Mouse (Mus musculus) heart, embryonic 11.5 days (tissue): ENCODE results near the gene Lcp1. TPM values are rescaled to one million over a fixed set of nuclear protein-coding genes. Genes with fewer than 3 reads are reported as not detected.
A peak's percentile ranks its signal among the peaks of the same experiment; 100 is the strongest.

Experiments
- ATAC-seq: fragments of 200-750 bp; cut with Nextera tagmentation; replicated peaks from 2 replicates; pipeline ENCODE4 v1.8.0; 2017; ENCODE audit warnings: moderate library complexity; ENCODE audit not compliant: insufficient number of reproducible peaks, low FRiP score, low TSS enrichment
- H3K27ac ChIP-seq: fragments of 300-500 bp; sonication (generic); 2 replicates; pipeline ENCODE4 v1.5.1; 2014; ENCODE audit warnings: mild to moderate bottlenecking, low read depth, low read length
- H3K27me3 ChIP-seq: fragments of 300-500 bp; sonication (generic); 2 replicates; pipeline ENCODE4 v1.6.1; 2014; ENCODE audit warnings: mild to moderate bottlenecking, low read length, mixed read lengths; ENCODE audit not compliant: control insufficient read depth, insufficient read depth
- H3K36me3 ChIP-seq: fragments of 300-500 bp; sonication (generic); 2 replicates; pipeline ENCODE4 v1.6.1; 2014; ENCODE audit warnings: mild to moderate bottlenecking, low read length, moderate library complexity, mixed read lengths; ENCODE audit not compliant: control insufficient read depth, insufficient read depth
- H3K4me1 ChIP-seq: fragments of 300-500 bp; sonication (generic); 2 replicates; pipeline ENCODE4 v1.6.1; 2014; ENCODE audit warnings: low read length; ENCODE audit not compliant: control insufficient read depth, insufficient read depth
- H3K4me2 ChIP-seq: fragments of 300-500 bp; sonication (generic); 2 replicates; pipeline ENCODE4 v1.6.1; 2014; ENCODE audit warnings: mild to moderate bottlenecking, moderate library complexity
- H3K4me3 ChIP-seq: fragments of 300-500 bp; sonication (generic); 2 replicates; pipeline ENCODE4 v1.5.1; 2014; ENCODE audit warnings: low read depth, low read length
- H3K9ac ChIP-seq: fragments of 300-500 bp; sonication (generic); 2 replicates; pipeline ENCODE4 v1.6.1; 2014; ENCODE audit warnings: mild to moderate bottlenecking, low read depth, low read length, moderate library complexity
- H3K9me3 ChIP-seq: fragments of 300-500 bp; sonication (generic); replicated peaks from 2 replicates; pipeline ENCODE4 v1.6.1; 2016; ENCODE audit warnings: low read length; ENCODE audit not compliant: control insufficient read depth
- WGBS: fragments of 180-500 bp; shearing (Covaris S2); extraction: QIAGEN DNeasy Blood & Tissue Kit; methylation state at CpG from one replicate; pipeline ENCODE4 v1.1.7; 2014; ENCODE audit not compliant: insufficient replicate concordance; 5-methylcytosine and 5-hydroxymethylcytosine counted together
- polyA plus RNA-seq: library from polyadenylated mRNA; unstranded; fragments of >200 nt; fragmentation: Nextera tagmentation; extraction: Ambion mirVana; gene quantifications from 2 replicates; pipeline ENCODE4 v1.2.1, GENCODE M21; 2014

The Lcp1 gene
- polyA plus RNA-seq, 1 experiment from 2014 or later: 33.0 TPM

DNA sequence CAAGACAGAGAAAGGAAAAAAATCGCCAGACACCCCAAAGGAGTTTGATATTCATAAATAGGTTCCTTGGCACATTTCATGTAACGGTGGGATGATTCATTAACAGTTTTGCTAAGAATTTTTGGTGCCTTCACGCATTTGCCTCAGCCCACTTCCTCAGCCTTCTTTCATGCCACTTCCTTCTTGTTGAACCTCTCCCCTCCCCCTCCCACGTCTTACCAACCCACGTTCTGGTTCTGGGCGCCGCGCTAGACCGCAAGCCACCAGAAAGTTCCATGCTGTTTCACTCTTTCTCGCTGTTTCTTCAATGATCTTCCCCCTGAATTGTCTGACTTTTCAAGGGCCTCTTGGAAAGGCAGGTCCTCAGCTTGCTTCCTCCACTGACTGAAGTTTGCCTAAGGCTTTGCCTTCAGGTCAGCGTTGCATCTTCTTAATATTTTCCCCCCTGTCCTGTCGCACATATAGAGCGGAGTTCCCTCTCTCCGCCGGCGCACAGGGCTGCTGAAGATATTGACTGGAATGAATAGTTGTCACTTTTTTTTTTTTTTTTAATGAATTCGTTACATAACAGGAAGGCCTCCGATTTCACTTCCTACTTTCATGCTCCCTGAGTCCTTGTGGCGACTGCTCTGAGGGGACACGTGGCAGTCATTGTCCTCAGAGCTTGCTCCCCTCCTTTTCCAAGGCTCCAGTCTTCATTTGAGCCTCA is 48.5 kb downstream of the Lcp1 start:
- no peak for ATAC-seq
- H3K4me2 ChIP-seq: no peak overlapping the region
- H3K36me3 ChIP-seq: no peaks in the 10 kb centered on the region
- H3K27me3 ChIP-seq: no peaks in the 10 kb centered on the region
- H3K4me1 ChIP-seq: peaks cover 7% of the 10 kb centered on the region; the same call in 1 of the 2 replicates
- 81% methylated on average over 20 of the region's 20 CpGs for WGBS
- no peaks in the 10 kb centered on the region for H3K9me3 ChIP-seq
- H3K9ac ChIP-seq: no peak overlapping the region
- no peak overlapping the region for H3K4me3 ChIP-seq
- H3K27ac ChIP-seq: no peak overlapping the region

DNA sequence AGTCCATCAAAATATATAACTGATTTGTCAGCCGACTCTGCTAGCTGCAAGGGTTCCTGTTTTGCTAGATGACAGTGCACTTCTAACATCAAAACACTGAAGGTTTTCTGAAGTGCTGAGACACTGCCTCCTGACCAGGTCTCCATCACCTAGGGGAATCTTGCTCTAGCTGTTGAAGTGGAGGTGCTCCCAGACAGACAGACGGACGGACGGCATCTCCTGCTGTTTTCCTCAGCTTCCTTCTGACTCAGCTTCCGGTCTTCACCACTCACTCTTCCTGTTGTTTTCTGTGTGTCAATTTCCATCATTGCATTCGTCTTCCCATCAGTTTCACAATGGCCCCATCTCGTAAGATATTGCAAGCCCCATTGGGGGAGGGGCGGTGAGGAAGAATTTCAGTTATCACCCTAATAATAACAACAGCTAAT is 49.7 kb downstream of the Lcp1 start:
- ATAC-seq: no peak
- no peak overlapping the region for H3K4me2 ChIP-seq

DNA sequence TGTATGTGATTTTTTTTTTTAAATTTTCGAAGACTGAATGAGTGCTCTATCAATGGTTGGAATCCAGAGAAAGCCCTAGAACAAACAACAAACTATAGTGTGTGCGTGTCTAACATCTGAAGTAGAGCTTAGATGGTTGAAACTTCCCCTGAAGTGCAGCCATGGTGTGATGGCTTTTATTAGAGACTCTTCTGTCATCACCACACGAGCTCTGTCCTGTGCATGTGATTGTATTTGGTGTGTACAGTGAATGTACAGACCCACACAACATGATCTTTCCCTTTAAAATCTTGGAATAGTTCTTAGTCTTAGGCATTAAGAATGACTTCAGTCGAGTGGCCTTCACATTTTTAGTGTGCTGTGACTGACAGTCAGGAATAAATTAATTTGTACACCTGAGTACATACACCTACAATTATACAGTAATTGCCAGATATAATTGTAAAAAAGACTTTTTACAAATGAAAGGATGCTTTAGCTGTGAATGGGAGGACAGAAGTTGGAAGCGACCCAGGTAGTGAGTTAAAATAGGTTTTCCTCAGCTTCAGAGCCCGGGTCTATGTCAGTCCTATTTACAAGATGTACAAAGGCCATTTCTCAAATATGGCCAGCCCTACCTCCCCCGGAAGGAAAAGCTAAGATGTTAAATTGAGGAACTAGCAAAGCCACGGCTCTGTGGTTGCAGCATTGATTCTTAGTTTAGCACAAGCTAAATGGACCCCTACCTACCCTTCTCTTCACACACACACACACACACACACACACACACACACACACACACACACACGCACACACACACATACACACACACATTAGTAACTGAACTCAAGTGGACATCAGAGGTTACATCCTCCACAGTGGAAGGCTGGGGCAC is 50.4 kb downstream of the Lcp1 start:
- H3K4me3 ChIP-seq: no peak overlapping the region
- no peak for ATAC-seq
- WGBS: 83% methylated on average over 9 of the region's 9 CpGs
- H3K9ac ChIP-seq: no peak overlapping the region
- no peaks in the 10 kb centered on the region for H3K9me3 ChIP-seq
- H3K27ac ChIP-seq: no peak overlapping the region
- peaks cover 8% of the 10 kb centered on the region for H3K4me1 ChIP-seq
- H3K36me3 ChIP-seq: no peaks in the 10 kb centered on the region
- no peaks in the 10 kb centered on the region for H3K27me3 ChIP-seq
- H3K4me2 ChIP-seq: no peak overlapping the region

More for the DNA sequence above, 49.7 kb downstream of the Lcp1 start:
- Histone ChIP-seq H3K4me3 (no peak overlapping the region), H3K9ac (no peak overlapping the region), H3K27ac (no peak overlapping the region), H3K36me3 (no peaks in the 10 kb centered on the region), H3K4me1 (peaks cover 7% of the 10 kb centered on the region; the same call in 1 of the 2 replicates), H3K9me3 (no peaks in the 10 kb centered on the region), H3K27me3 (no peaks in the 10 kb centered on the region)
- 72% methylated on average over 8 of the region's 8 CpGs for WGBS

DNA sequence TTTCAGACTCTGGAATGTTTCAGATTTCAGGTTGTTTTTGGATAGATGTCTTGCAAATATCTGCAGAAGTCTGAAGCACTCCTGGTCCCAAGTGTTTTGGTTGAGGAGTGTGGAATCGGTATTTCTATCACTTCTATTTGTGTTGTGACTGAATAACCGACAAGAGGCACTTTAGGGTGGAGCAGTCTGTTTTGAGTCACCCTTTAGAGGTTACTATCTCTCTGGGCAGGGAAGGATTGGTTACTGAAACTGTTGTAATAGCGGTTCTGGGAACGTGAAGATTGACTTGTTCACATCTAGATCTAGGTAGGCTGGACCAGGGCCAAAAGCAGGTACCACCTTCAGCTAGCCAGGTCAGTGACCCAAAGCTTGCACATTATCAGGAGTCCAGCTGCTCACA is 51.5 kb downstream of the Lcp1 start:
- H3K27me3 ChIP-seq: no peaks in the 10 kb centered on the region

DNA sequence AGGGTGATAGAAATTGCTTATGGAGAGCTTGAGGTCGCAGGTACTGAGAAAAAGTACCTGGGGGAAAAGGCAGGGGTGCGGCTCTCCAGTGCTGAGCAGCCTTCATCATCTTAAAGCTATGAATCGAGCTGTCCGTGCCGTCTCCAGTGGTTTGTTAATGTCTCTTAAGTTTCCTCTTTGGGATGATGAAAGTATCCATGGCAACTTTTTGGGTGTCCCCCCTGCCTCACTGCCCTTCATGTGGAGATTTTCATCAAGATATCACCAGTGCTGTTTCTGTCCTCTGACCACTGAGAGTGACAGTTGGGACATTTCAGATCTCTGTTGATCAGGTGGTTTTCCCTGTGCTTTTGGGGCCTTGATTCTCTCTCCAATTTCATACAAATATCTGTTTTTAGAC is 51.9 kb downstream of the Lcp1 start:
- 80% methylated on average over 5 of the region's 5 CpGs for WGBS
- Histone ChIP-seq H3K9ac (no peak overlapping the region), H3K27me3 (no peaks in the 10 kb centered on the region), H3K36me3 (no peaks in the 10 kb centered on the region), H3K27ac (no peak overlapping the region), H3K9me3 (no peaks in the 10 kb centered on the region), H3K4me3 (no peak overlapping the region), H3K4me1 (peaks cover 4% of the 10 kb centered on the region; the same call in 1 of the 2 replicates), H3K4me2 (no peak overlapping the region)
- ATAC-seq: no peak

More for the DNA sequence above, 51.5 kb downstream of the Lcp1 start:
- Histone ChIP-seq H3K4me2 (no peak overlapping the region), H3K27ac (no peak overlapping the region), H3K4me1 (peaks cover 4% of the 10 kb centered on the region; the same call in 1 of the 2 replicates), H3K4me3 (no peak overlapping the region), H3K9ac (no peak overlapping the region), H3K36me3 (no peaks in the 10 kb centered on the region), H3K9me3 (no peaks in the 10 kb centered on the region)
- 49% methylated on average over 4 of the region's 4 CpGs for WGBS
- no peak for ATAC-seq

DNA sequence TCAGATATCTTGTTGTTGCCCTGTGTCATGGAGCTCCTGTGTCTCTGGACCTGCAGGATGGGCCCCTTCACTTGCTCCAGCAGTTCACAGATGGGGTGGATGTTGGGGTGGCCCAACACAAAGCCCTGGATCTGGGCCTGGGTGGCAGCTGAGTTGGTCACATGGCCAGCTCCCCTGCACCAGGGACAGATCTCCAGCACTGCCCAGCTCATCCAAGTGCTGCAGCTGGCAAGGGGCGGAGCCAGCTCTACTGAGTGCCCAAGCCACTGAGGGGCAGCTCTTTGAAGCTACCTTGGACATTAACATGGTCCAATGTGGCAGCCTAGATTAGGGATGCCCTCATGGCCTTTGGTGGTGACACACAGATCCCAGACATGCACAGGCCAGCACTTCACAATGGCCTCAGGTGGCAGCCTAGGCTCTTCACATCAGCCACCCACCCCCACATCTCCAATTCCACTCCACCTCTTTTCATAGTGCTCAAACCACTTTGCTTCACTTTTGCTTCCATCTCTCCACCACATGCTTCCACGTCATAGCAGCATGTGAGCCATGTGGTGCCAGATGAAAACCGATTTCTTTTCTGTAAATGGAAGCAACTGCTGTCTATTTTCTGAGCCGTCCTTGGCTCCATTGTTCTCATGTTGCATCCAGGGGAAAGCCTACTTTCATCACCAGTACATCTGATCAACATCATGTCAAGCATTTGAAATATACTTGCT is 53.3 kb downstream of the Lcp1 start:
- WGBS: 82% methylated on average over 4 of the region's 4 CpGs
- H3K9ac ChIP-seq: no peak overlapping the region
- H3K4me3 ChIP-seq: no peak overlapping the region

DNA sequence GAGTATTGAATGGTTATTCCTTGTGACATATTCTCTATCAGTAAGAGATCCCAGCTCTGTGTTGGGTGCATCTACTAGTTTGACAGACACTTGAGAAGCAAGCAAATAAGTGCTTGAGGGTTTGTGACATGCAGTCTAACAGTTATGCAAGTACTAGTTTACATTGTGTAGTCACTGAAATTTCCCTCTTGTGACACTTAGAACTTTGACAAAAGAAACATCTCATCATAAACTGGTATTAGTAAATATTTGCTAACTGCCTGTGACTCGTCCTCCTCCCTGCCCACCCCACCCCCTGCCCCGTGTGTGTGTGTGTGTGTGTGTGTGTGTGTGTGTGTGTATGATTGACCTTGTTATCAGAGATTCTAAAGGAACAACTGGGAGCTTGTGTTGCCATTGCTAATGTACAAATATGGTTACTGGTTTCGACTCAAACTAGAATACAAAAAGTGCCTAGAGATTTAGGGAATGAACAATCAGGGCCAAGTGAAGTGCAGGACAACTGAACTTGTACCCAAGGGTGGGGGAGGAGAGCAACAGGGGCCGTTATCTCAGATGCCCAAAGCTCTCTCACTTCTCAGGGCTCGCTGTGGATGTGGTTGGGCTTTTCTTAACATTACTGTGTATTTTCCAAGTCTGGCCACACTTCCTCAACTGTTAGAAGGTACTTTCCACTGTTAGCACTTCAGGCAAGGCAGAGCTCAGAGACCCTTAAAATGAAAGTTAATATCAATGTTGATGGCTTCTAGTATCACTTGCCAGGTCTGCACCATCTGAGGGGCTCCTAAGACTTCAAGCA is 55.1 kb downstream of the Lcp1 start:
- WGBS: 37% methylated on average over 5 of the region's 5 CpGs
- 0 out of 2 replicates have a peak overlapping the region, but pooled peaks have one; percentile 15 for H3K27ac ChIP-seq

More for the DNA sequence above, 53.3 kb downstream of the Lcp1 start:
- no peak for ATAC-seq
- Histone ChIP-seq H3K4me1 (peaks cover 4% of the 10 kb centered on the region; the same call in 1 of the 2 replicates), H3K27ac (no peak overlapping the region), H3K27me3 (no peaks in the 10 kb centered on the region), H3K9me3 (no peaks in the 10 kb centered on the region), H3K4me2 (no peak overlapping the region), H3K36me3 (no peaks in the 10 kb centered on the region)

More for the DNA sequence above, 55.1 kb downstream of the Lcp1 start:
- H3K4me1 ChIP-seq: peaks cover 4% of the 10 kb centered on the region; the same call in 1 of the 2 replicates
- H3K9me3 ChIP-seq: no peaks in the 10 kb centered on the region
- no peaks in the 10 kb centered on the region for H3K36me3 ChIP-seq
- ATAC-seq: no peak
- no peak overlapping the region for H3K4me3 ChIP-seq
- no peak overlapping the region for H3K9ac ChIP-seq
- H3K4me2 ChIP-seq: no peak overlapping the region
- no peaks in the 10 kb centered on the region for H3K27me3 ChIP-seq
